Mouse (Mus musculus) C2C12 (cell line): ENCODE measurements around the gene Sppl3.

Source experiments
- CEBPB ChIP-seq: IDR thresholded peaks from one replicate; pipeline ENCODE4 v1.6.1; 2011; ENCODE audit warnings: low read depth, mild to moderate bottlenecking, control low read depth, moderate library complexity
- CTCF ChIP-seq: IDR thresholded peaks from one replicate; pipeline ENCODE4 v1.5.1; 2011; ENCODE audit not compliant: control insufficient read depth, insufficient read depth, insufficient read length
- MAX ChIP-seq: IDR thresholded peaks from one replicate; pipeline ENCODE4 v1.6.1; 2011; ENCODE audit warnings: mild to moderate bottlenecking, control low read depth
- MYOG ChIP-seq: IDR thresholded peaks from one replicate; pipeline ENCODE4 v1.6.1; 2011; ENCODE audit not compliant: control insufficient read depth, insufficient read length; ENCODE audit errors: extremely low read depth
- USF1 ChIP-seq: IDR thresholded peaks from one replicate; pipeline ENCODE4 v1.6.1; 2011; ENCODE audit warnings: low read depth, mild to moderate bottlenecking, control low read depth, moderate library complexity

DNA sequence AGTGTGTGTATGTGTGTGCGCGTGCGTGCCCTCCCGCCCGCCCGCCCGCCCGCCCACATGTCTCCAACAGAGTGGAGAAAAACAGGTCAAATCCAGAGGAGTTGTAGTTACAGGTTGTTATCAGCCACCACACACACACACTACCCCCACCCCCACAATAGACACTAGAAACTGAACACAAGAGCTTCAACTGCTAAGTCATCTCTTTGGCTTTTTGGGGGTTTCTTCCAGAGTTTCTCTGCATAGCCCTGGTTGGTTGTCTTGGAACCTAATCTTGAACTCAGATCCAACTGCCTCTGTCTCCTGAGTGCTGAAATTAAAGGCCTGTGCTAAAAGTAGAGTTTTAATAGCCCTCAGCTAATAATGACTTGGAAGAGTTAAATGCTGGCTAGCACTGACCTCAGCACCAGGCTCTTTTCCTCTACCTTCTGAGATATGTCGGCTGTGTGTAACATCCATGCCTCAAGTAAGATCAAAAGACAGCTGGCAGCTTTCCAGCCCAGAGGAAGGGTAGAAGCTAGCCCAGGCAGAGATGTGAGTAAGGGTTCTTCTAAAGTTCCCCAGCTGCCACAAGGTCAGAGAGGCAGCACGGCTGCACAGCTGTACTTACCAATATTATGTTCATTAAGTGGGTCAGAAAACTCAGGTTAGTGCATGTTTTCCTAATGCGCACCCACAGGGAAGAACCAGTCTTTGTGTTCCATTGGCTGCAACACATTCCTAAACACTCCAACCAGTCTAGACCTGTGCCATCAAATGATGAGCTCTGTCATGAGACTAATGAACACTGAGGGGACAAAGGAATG, 60.4 kb downstream of the Sppl3 start:
- no peak for TF ChIP-seq CTCF
- no peak for TF ChIP-seq MAX
- no peak for TF ChIP-seq USF1
- TF ChIP-seq MYOG: no peak
- TF ChIP-seq CEBPB: no peak
